Mouse (Mus musculus): ENCODE measurements at regions not wholly inside any gene's neighbourhood (a gene's known extent, or its start where the extent isn't known, plus 50 kb on each side); places are given as distances from the start of the nearest gene placed in this dataset.

- no peak for TF ChIP-seq CTCF (IDR thresholded peaks at IDR 0.05; ENCODE audit: extremely low read depth, insufficient read length, insufficient replicate concordance, low read depth, low read length)
- TF ChIP-seq POLR2A (IDR thresholded peaks at IDR 0.05; ENCODE audit: low read depth, low read length) = no peak
- WGBS = 65% methylated on average over 3 of the region's 3 CpGs
- H3K36me3 ChIP-seq (ENCODE audit: control insufficient read depth, insufficient read depth, low read length) = no peaks in the 10 kb centered on the region
- H3K27ac ChIP-seq (ENCODE audit: insufficient read depth, low read depth, low read length) = no peak overlapping the region
- no peaks in the 10 kb centered on the region for H3K27me3 ChIP-seq (ENCODE audit: control insufficient read depth, insufficient read depth, low read length)
- H3K4me1 ChIP-seq (ENCODE audit: control insufficient read depth, insufficient read depth, insufficient read length, low read length) = no peaks in the 10 kb centered on the region; the same call in 1 of the 2 replicates
- no peak overlapping the region for H3K4me3 ChIP-seq (ENCODE audit: low read depth, low read length)
These were observed 141.7 kb upstream of the Spdye4c start for GRCm38 (mm10) chr2:128449294-128449693.

GRCm38 (mm10) chr2:128450045-128450444, 141.0 kb upstream of the Spdye4c start:
- Histone ChIP-seq H3K36me3 (ENCODE audit: control insufficient read depth, insufficient read depth, low read length) (no peaks in the 10 kb centered on the region), H3K27me3 (ENCODE audit: control insufficient read depth, insufficient read depth, low read length) (no peaks in the 10 kb centered on the region), H3K27ac (ENCODE audit: insufficient read depth, low read depth, low read length) (no peak overlapping the region), H3K4me1 (ENCODE audit: control insufficient read depth, insufficient read depth, insufficient read length, low read length) (no peaks in the 10 kb centered on the region; the same call in 1 of the 2 replicates), H3K4me3 (ENCODE audit: low read depth, low read length) (no peak overlapping the region)
- WGBS = 81% methylated on average over 4 of the region's 4 CpGs
- no peak for TF ChIP-seq CTCF (IDR thresholded peaks at IDR 0.05; ENCODE audit: extremely low read depth, insufficient read length, insufficient replicate concordance, low read depth, low read length)
- TF ChIP-seq POLR2A (IDR thresholded peaks at IDR 0.05; ENCODE audit: low read depth, low read length) = no peak

GRCm38 (mm10) chr2:128451554-128452239, 139.3 kb upstream of the Spdye4c start:
- H3K27ac ChIP-seq (ENCODE audit: insufficient read depth, low read depth, low read length) = no peak overlapping the region
- 60% methylated on average over 5 of the region's 5 CpGs for WGBS
- no peaks in the 10 kb centered on the region for H3K27me3 ChIP-seq (ENCODE audit: control insufficient read depth, insufficient read depth, low read length)
- no peaks in the 10 kb centered on the region for H3K36me3 ChIP-seq (ENCODE audit: control insufficient read depth, insufficient read depth, low read length)
- no peak for TF ChIP-seq CTCF (IDR thresholded peaks at IDR 0.05; ENCODE audit: extremely low read depth, insufficient read length, insufficient replicate concordance, low read depth, low read length)
- no peak for TF ChIP-seq POLR2A (IDR thresholded peaks at IDR 0.05; ENCODE audit: low read depth, low read length)
- no peaks in the 10 kb centered on the region; the same call in 1 of the 2 replicates for H3K4me1 ChIP-seq (ENCODE audit: control insufficient read depth, insufficient read depth, insufficient read length, low read length)
- H3K4me3 ChIP-seq (ENCODE audit: low read depth, low read length) = no peak overlapping the region

- WGBS = 86% methylated on average over 1 of the region's 1 CpGs
- no peaks in the 10 kb centered on the region for H3K36me3 ChIP-seq (ENCODE audit: control insufficient read depth, insufficient read depth, low read length)
- H3K27me3 ChIP-seq (ENCODE audit: control insufficient read depth, insufficient read depth, low read length) = no peaks in the 10 kb centered on the region
- TF ChIP-seq CTCF (IDR thresholded peaks at IDR 0.05; ENCODE audit: extremely low read depth, insufficient read length, insufficient replicate concordance, low read depth, low read length) (no peak), POLR2A (IDR thresholded peaks at IDR 0.05; ENCODE audit: low read depth, low read length) (no peak)
- H3K4me1 ChIP-seq (ENCODE audit: control insufficient read depth, insufficient read depth, insufficient read length, low read length) = no peaks in the 10 kb centered on the region; the same call in 1 of the 2 replicates
- H3K27ac ChIP-seq (ENCODE audit: insufficient read depth, low read depth, low read length) = no peak overlapping the region
- no peak overlapping the region for H3K4me3 ChIP-seq (ENCODE audit: low read depth, low read length)
These were observed 138.4 kb upstream of the Spdye4c start for GRCm38 (mm10) chr2:128452582-128452981.

- no peak overlapping the region for H3K4me3 ChIP-seq (ENCODE audit: low read depth, low read length)
- H3K27ac ChIP-seq (ENCODE audit: insufficient read depth, low read depth, low read length) = no peak overlapping the region
- TF ChIP-seq POLR2A (IDR thresholded peaks at IDR 0.05; ENCODE audit: low read depth, low read length) = no peak
- no peak for TF ChIP-seq CTCF (IDR thresholded peaks at IDR 0.05; ENCODE audit: extremely low read depth, insufficient read length, insufficient replicate concordance, low read depth, low read length)
- WGBS = 73% methylated on average over 13 of the region's 13 CpGs
- no peaks in the 10 kb centered on the region for H3K36me3 ChIP-seq (ENCODE audit: control insufficient read depth, insufficient read depth, low read length)
- no peaks in the 10 kb centered on the region for H3K4me1 ChIP-seq (ENCODE audit: control insufficient read depth, insufficient read depth, insufficient read length, low read length)
- H3K27me3 ChIP-seq (ENCODE audit: control insufficient read depth, insufficient read depth, low read length) = no peaks in the 10 kb centered on the region
These were observed 136.5 kb upstream of the Spdye4c start for GRCm38 (mm10) chr2:128454509-128454908.

- 70% methylated on average over 6 of the region's 6 CpGs for WGBS
- Histone ChIP-seq H3K27ac (ENCODE audit: insufficient read depth, low read depth, low read length) (no peak overlapping the region), H3K4me3 (ENCODE audit: low read depth, low read length) (no peak overlapping the region), H3K36me3 (ENCODE audit: control insufficient read depth, insufficient read depth, low read length) (no peaks in the 10 kb centered on the region), H3K4me1 (ENCODE audit: control insufficient read depth, insufficient read depth, insufficient read length, low read length) (no peaks in the 10 kb centered on the region), H3K27me3 (ENCODE audit: control insufficient read depth, insufficient read depth, low read length) (no peaks in the 10 kb centered on the region)
- TF ChIP-seq CTCF (IDR thresholded peaks at IDR 0.05; ENCODE audit: extremely low read depth, insufficient read length, insufficient replicate concordance, low read depth, low read length) (no peak), POLR2A (IDR thresholded peaks at IDR 0.05; ENCODE audit: low read depth, low read length) (no peak)
These were observed 133.3 kb upstream of the Spdye4c start for GRCm38 (mm10) chr2:128457591-128458209.

GRCm38 (mm10) chr2:128465214-128465984, 125.6 kb upstream of the Spdye4c start:
- H3K27ac ChIP-seq (ENCODE audit: insufficient read depth, low read depth, low read length) = no peak overlapping the region
- 64% methylated on average over 6 of the region's 6 CpGs for WGBS
- no peaks in the 10 kb centered on the region for H3K27me3 ChIP-seq (ENCODE audit: control insufficient read depth, insufficient read depth, low read length)
- H3K36me3 ChIP-seq (ENCODE audit: control insufficient read depth, insufficient read depth, low read length) = no peaks in the 10 kb centered on the region
- H3K4me1 ChIP-seq (ENCODE audit: control insufficient read depth, insufficient read depth, insufficient read length, low read length) = no peaks in the 10 kb centered on the region; the same call in 1 of the 2 replicates
- no peak overlapping the region for H3K4me3 ChIP-seq (ENCODE audit: low read depth, low read length)
- TF ChIP-seq CTCF (IDR thresholded peaks at IDR 0.05; ENCODE audit: extremely low read depth, insufficient read length, insufficient replicate concordance, low read depth, low read length) = no peak

Data from small intestine, adult 2 months (tissue).